Mouse (Mus musculus) midbrain, embryonic 14.5 days (tissue): ENCODE measurements around the gene Vrk2. TPM values are rescaled to one million over a fixed set of nuclear protein-coding genes. Genes with fewer than 3 reads are reported as not detected.

Experiments
- polyA plus RNA-seq: library from polyadenylated mRNA; unstranded; fragments of >200 nt; fragmentation: Nextera tagmentation; extraction: Ambion mirVana; gene quantifications from 2 replicates; pipeline ENCODE4 v1.2.1, GENCODE M21; 2014

The Vrk2 gene
- polyA plus RNA-seq, 1 experiment from 2014 or later: 5.2 TPM

Other genes with a start within 250 kb of the Vrk2 start
- gene Fancl, start 207.9 kb downstream of the Vrk2 start, polyA plus RNA-seq: 14.0 and 15.3 TPM in 2 replicates
- not detected in 2 replicates for gene Gm6899, start 758 bp downstream of the Vrk2 start, polyA plus RNA-seq